Mouse (Mus musculus): ENCODE results near the gene Cdk17. TPM values are rescaled to one million over a fixed set of nuclear protein-coding genes. Genes with fewer than 3 reads are reported as not detected.
"Not testable (repeated sequence)": the region's sequence is repeated elsewhere in the genome, so short reads cannot be mapped to it uniquely, and the experiment has no call there.

The Cdk17 gene
- polyA plus RNA-seq, 1 experiment from 2014 or later = 8.2 TPM

GRCm38 (mm10) chr10:93151775-93152174 lies 8.9 kb upstream of the Cdk17 start:
- Histone ChIP-seq H3K27ac (replicated peaks) (no peak overlapping the region), H3K27me3 (ENCODE audit: control insufficient read depth, insufficient read depth, low read length) (no peaks in the 10 kb centered on the region), H3K9ac (ENCODE audit: low read length) (no peak overlapping the region), H3K9me3 (ENCODE audit: control insufficient read depth, low read length) (no peaks in the 10 kb centered on the region), H3K4me2 (replicated peaks; ENCODE audit: low read depth) (no peak overlapping the region), H3K4me3 (ENCODE audit: low read depth, low read length) (no peak overlapping the region), H3K36me3 (ENCODE audit: control insufficient read depth, insufficient read depth, low read length) (no peaks in the 10 kb centered on the region), H3K4me1 (replicated peaks; ENCODE audit: control insufficient read depth, insufficient read depth) (no peaks in the 10 kb centered on the region)
- 29% methylated on average over 6 of the region's 6 CpGs for WGBS
- ATAC-seq (ENCODE audit: low FRiP score, low TSS enrichment) (no peak), DNase-seq (ENCODE audit: low spot score) (no peak)
- TF ChIP-seq EP300 (optimal IDR thresholded peaks at IDR 0.05) = no peak
- no peak for TF ChIP-seq CTCF (IDR thresholded peaks at IDR 0.05; ENCODE audit: low read depth)

DNA sequence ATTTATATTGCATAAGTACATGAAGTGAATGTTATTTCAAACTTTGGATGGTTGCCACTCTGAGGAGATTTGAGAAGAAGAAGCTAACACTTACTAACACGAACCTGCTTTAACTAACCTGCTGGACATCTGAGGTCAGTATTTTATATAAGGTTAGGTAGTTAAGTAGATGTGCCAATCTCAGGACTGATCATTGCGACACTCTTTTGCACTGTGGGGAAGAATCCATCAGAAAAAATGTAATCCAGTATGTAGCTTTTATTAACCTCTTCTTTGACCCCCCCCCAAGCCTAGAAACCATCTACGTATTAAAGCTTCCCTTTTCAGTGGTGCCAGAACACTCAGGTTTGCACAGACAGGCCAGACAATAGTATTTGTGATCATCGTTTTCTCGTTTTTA lies 8.0 kb upstream of the Cdk17 start:
- Histone ChIP-seq H3K9me3 (ENCODE audit: control insufficient read depth, low read length) (no peaks in the 10 kb centered on the region), H3K4me2 (replicated peaks; ENCODE audit: low read depth) (no peak overlapping the region), H3K27ac (replicated peaks) (no peak overlapping the region), H3K9ac (ENCODE audit: low read length) (no peak overlapping the region), H3K36me3 (ENCODE audit: control insufficient read depth, insufficient read depth, low read length) (no peaks in the 10 kb centered on the region), H3K4me1 (replicated peaks; ENCODE audit: control insufficient read depth, insufficient read depth) (no peaks in the 10 kb centered on the region), H3K27me3 (ENCODE audit: control insufficient read depth, insufficient read depth, low read length) (no peaks in the 10 kb centered on the region), H3K4me3 (ENCODE audit: low read depth, low read length) (no peak overlapping the region)
- TF ChIP-seq EP300 (optimal IDR thresholded peaks at IDR 0.05) (no peak), CTCF (IDR thresholded peaks at IDR 0.05; ENCODE audit: low read depth) (no peak)
- ATAC-seq (ENCODE audit: low FRiP score, low TSS enrichment) = no peak
- 68% methylated on average over 5 of the region's 5 CpGs for WGBS
- no peak for DNase-seq (ENCODE audit: low spot score)

DNA sequence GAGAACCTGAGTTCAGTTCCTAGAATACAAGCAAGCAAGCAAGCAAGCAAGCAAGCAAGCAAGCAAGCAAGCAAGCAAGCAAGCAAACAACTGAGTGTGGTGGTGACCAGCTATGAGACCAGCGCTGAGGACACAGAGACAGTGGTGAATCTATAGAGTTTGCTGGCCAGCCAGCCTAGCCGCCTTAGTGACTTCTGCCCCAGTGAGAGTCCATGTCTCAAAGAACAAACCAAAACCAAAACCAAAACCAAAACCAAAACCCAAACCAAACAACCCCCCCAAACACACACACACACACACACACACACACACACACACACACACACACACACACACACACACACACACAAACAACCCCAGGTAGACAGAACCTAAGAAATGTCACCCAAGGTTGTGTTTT lies 7.3 kb upstream of the Cdk17 start:
- H3K9me3 ChIP-seq (ENCODE audit: control insufficient read depth, low read length); H3K4me2 ChIP-seq (replicated peaks; ENCODE audit: low read depth); H3K27ac ChIP-seq (replicated peaks); ATAC-seq (ENCODE audit: low FRiP score, low TSS enrichment); H3K36me3 ChIP-seq (ENCODE audit: control insufficient read depth, insufficient read depth, low read length); DNase-seq (ENCODE audit: low spot score); H3K4me1 ChIP-seq (replicated peaks; ENCODE audit: control insufficient read depth, insufficient read depth); H3K27me3 ChIP-seq (ENCODE audit: control insufficient read depth, insufficient read depth, low read length); H3K4me3 ChIP-seq (ENCODE audit: low read depth, low read length); H3K9ac ChIP-seq (ENCODE audit: low read length): not testable (repeated sequence)
- WGBS = 80% methylated on average over 2 of the region's 2 CpGs

GRCm38 (mm10) chr10:93159651-93160496 lies 801 bp upstream of the Cdk17 start:
- Histone ChIP-seq H3K4me1 (replicated peaks; ENCODE audit: control insufficient read depth, insufficient read depth) (no peaks in the 10 kb centered on the region), H3K4me3 (ENCODE audit: low read depth, low read length) (peak overlapping the region; percentile 98), H3K36me3 (ENCODE audit: control insufficient read depth, insufficient read depth, low read length) (no peaks in the 10 kb centered on the region), H3K27ac (replicated peaks) (peak overlapping the region; percentile 66), H3K9me3 (ENCODE audit: control insufficient read depth, low read length) (no peaks in the 10 kb centered on the region), H3K27me3 (ENCODE audit: control insufficient read depth, insufficient read depth, low read length) (no peaks in the 10 kb centered on the region), H3K4me2 (replicated peaks; ENCODE audit: low read depth) (peak overlapping the region; percentile 54), H3K9ac (ENCODE audit: low read length) (peak overlapping the region; percentile 55; the same call in 1 of the 2 replicates)
- 26% methylated on average over 17 of the region's 17 CpGs for WGBS
- DNase-seq (ENCODE audit: low spot score) (no peak), ATAC-seq (ENCODE audit: low FRiP score, low TSS enrichment) (peak; percentile 69)
- no peak for TF ChIP-seq EP300 (optimal IDR thresholded peaks at IDR 0.05)
- TF ChIP-seq CTCF (IDR thresholded peaks at IDR 0.05; ENCODE audit: low read depth) = no peak

DNA sequence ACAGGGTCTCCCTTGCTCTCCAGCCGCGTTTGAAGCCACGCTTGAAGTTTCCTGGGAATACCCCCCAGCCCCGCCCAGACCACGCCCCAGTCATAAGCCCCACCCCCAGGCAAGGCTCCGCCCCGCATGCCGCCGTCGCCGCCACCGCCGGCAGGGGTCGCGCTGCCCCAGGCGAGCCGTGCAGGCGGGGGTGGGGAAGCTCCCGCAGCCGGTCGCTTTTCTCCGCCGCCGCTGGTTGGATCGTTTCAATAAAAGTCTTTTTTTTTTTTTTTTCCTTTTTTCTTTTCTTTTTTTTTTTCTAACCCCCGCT lies 223 bp upstream of the Cdk17 start:
- ATAC-seq (ENCODE audit: low FRiP score, low TSS enrichment) = peak; percentile 91
- H3K4me1 ChIP-seq (replicated peaks; ENCODE audit: control insufficient read depth, insufficient read depth) = no peaks in the 10 kb centered on the region; the same call in 1 of the 2 replicates
- H3K9me3 ChIP-seq (ENCODE audit: control insufficient read depth, low read length) = no peaks in the 10 kb centered on the region
- peak overlapping the region; percentile 77 for H3K4me2 ChIP-seq (replicated peaks; ENCODE audit: low read depth)
- TF ChIP-seq CTCF (IDR thresholded peaks at IDR 0.05; ENCODE audit: low read depth) = peak; percentile 83
- TF ChIP-seq EP300 (optimal IDR thresholded peaks at IDR 0.05) = no peak
- no peaks in the 10 kb centered on the region for H3K36me3 ChIP-seq (ENCODE audit: control insufficient read depth, insufficient read depth, low read length)
- under 1% methylated on average over 26 of the region's 26 CpGs for WGBS
- DNase-seq (ENCODE audit: low spot score) = peak; percentile 95
- no peaks in the 10 kb centered on the region for H3K27me3 ChIP-seq (ENCODE audit: control insufficient read depth, insufficient read depth, low read length)
- peak overlapping the region; percentile 99 for H3K9ac ChIP-seq (ENCODE audit: low read length)
- peak overlapping the region; percentile 98 for H3K4me3 ChIP-seq (ENCODE audit: low read depth, low read length)
- H3K27ac ChIP-seq (replicated peaks) = peak overlapping the region; percentile 100

DNA sequence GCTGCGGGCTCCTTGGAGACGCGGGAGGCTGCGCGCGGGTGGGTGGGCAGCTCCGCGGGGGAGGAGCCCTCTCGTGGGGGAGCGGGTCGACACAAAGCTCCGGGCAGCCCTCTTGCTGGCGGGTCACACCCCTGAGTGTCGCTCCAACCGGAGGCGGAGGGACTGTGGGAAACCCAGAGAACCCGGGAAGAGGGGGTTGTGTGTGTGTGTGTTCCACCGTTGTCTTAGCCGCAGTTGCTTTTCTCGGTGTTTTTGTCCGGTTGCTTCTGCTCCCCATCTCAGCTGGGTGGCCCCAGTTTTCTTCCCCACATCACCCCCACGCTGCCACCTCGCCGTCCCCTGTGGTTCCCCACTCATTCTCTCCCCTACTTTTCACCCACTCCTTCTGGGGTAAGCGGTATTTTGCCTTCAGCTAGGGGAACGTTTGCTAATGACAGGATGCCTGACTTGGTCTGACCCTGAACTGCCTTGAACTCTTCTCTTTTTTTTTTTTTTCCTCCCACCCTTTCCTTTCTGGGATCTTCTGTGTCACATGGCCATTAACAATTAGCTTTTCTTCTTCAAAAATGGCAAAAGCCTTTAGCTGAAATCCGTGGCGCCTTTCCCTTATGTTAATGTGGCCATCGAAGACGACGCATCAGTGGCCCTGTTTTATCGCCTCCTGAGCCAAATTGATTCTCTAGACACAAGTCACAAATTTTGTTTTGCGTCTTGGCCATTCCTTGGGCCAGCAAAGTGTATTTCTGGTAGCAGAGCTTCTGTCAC lies 1.0 kb downstream of the Cdk17 start:
- Histone ChIP-seq H3K9me3 (ENCODE audit: control insufficient read depth, low read length) (no peaks in the 10 kb centered on the region), H3K27me3 (ENCODE audit: control insufficient read depth, insufficient read depth, low read length) (no peaks in the 10 kb centered on the region), H3K36me3 (ENCODE audit: control insufficient read depth, insufficient read depth, low read length) (no peaks in the 10 kb centered on the region), H3K9ac (ENCODE audit: low read length) (peak overlapping the region; percentile 99), H3K4me2 (replicated peaks; ENCODE audit: low read depth) (peak overlapping the region; percentile 77), H3K4me1 (replicated peaks; ENCODE audit: control insufficient read depth, insufficient read depth) (peaks cover 3% of the 10 kb centered on the region), H3K4me3 (ENCODE audit: low read depth, low read length) (peak overlapping the region; percentile 98), H3K27ac (replicated peaks) (peak overlapping the region; percentile 100)
- under 1% methylated on average over 31 of the region's 33 CpGs for WGBS
- DNase-seq (ENCODE audit: low spot score) (peak; percentile 70), ATAC-seq (ENCODE audit: low FRiP score, low TSS enrichment) (peak; percentile 52)
- TF ChIP-seq CTCF (IDR thresholded peaks at IDR 0.05; ENCODE audit: low read depth) = no peak
- no peak for TF ChIP-seq EP300 (optimal IDR thresholded peaks at IDR 0.05)

All from stomach, postnatal 0 days (tissue).